Mouse (Mus musculus): ENCODE data around the gene Sp2.
A peak's percentile ranks its signal among the peaks of the same experiment; 100 is the strongest.

Sp2 gene

GRCm38 (mm10) chr11:96982859-96983258 is at the start of gene Sp2:
Gene Sp2 (minus strand): TSS chr11:96982959.
- DNase-seq (ENCODE audit: low spot score in 2 of 2), result no peak

GRCm38 (mm10) chr11:97032499-97032898 is 49.7 kb upstream of the Sp2 start:
- DNase-seq (ENCODE audit: low spot score in 2 of 2), result no peak

GRCm38 (mm10) chr11:97031977-97032376 is 49.2 kb upstream of the Sp2 start:
- DNase-seq (ENCODE audit: low spot score in 2 of 2), result no peak

GRCm38 (mm10) chr11:97030426-97030825 is 47.7 kb upstream of the Sp2 start:
- DNase-seq (ENCODE audit: low spot score in 2 of 2), result no peak

- DNase-seq (ENCODE audit: low spot score in 2 of 2), result peak; percentile 67 to 72
These were observed 47.1 kb upstream of the Sp2 start, which contains the start of gene Scrn2 for GRCm38 (mm10) chr11:97029686-97030417. Gene Scrn2 (plus strand): TSS chr11:97029938.

- peak; percentile 61 to 73 for DNase-seq (ENCODE audit: low spot score in 2 of 2)
These were observed 43.1 kb upstream of the Sp2 start for GRCm38 (mm10) chr11:97025721-97026344.

GRCm38 (mm10) chr11:97024977-97025376 is 42.2 kb upstream of the Sp2 start:
- no peak for DNase-seq (ENCODE audit: low spot score in 2 of 2)

- peak; percentile 35 to 39 for DNase-seq (ENCODE audit: low spot score in 2 of 2)
These were observed 39.2 kb upstream of the Sp2 start for GRCm38 (mm10) chr11:97021873-97022484.

- no peak for DNase-seq (ENCODE audit: low spot score in 2 of 2)
These were observed 38.5 kb upstream of the Sp2 start for GRCm38 (mm10) chr11:97021121-97021765.

- DNase-seq (ENCODE audit: low spot score in 2 of 2), result no peak
These were observed 36.6 kb upstream of the Sp2 start for GRCm38 (mm10) chr11:97019345-97019708.

- no peak for DNase-seq (ENCODE audit: low spot score in 2 of 2)
These were observed 36.0 kb upstream of the Sp2 start for GRCm38 (mm10) chr11:97018583-97019344.

- no peak for DNase-seq (ENCODE audit: low spot score in 2 of 2)
These were observed 35.2 kb upstream of the Sp2 start for GRCm38 (mm10) chr11:97017696-97018582.

- no peak for DNase-seq (ENCODE audit: low spot score in 2 of 2)
These were observed 30.4 kb upstream of the Sp2 start, which contains the start of gene Sp6 for GRCm38 (mm10) chr11:97013121-97013670. Gene Sp6 (plus strand): TSS chr11:97013394.

- no peak for DNase-seq (ENCODE audit: low spot score in 2 of 2)
These were observed 26.5 kb upstream of the Sp2 start for GRCm38 (mm10) chr11:97009198-97009790.

- no peak for DNase-seq (ENCODE audit: low spot score in 2 of 2)
These were observed 24.5 kb upstream of the Sp2 start for GRCm38 (mm10) chr11:97007093-97007794.

GRCm38 (mm10) chr11:97003170-97003569 is 20.4 kb upstream of the Sp2 start:
- DNase-seq (ENCODE audit: low spot score in 2 of 2), result no peak

- no peak for DNase-seq (ENCODE audit: low spot score in 2 of 2)
These were observed 14.7 kb upstream of the Sp2 start for GRCm38 (mm10) chr11:96997380-96997956.

GRCm38 (mm10) chr11:96996773-96997379 is 14.1 kb upstream of the Sp2 start:
- DNase-seq (ENCODE audit: low spot score in 2 of 2), result no peak

All from frontal cortex, postnatal 25 days (tissue).